Mouse (Mus musculus): ENCODE measurements around the gene Pdpn. TPM values are rescaled to one million over a fixed set of nuclear protein-coding genes. Genes with fewer than 3 reads are reported as not detected.

Pdpn gene
- total RNA-seq, 2 experiments from 2014 or later, result 12.5 to 16.1 TPM

DNA sequence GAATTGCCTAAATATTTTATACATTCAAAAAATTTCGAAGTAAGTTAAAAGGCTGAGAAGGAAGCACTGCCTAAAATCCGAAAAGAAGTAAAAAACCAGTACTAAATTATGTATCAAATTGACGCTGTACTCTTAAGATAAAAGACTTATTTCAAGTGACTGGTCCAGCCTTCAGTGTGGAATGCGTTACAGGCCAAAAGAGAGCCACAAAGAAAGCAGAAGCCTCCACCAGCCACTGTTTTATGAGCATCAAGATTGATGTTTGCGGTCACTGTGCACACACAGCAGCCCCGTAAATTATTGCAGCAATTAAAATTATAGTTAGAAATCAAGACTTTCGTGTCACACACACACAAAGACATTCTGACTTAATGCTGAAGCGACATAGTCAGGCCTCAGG, 43.8 kb downstream of the Pdpn start:
- intact Hi-C loops (cut with DNase I; ENCODE audit: low total_unique reads), result loop anchor here (5.0 kb wide), 1 partner anchor 127 kb away; no protein-coding TSS in a partner anchor

DNA sequence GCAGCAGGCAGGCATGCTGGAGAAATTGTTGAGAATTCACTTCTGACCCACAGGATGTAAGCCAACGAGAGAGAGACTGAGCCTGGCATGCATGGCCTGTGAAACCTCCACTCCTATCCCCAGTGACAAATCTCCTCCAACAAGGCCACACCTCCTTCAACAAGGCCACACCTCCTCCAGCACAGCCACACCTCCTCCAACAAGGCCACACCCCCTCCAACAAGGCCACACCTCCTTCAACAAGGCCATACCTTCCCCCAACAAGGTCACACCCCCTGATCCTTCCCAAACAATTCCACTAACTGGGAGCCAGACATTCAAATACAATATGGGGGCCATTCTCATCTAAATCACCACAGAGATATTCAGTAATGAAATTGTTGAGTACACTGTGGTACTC, 46.0 kb downstream of the Pdpn start:
- DNase-seq, result no peak
- intact Hi-C loops (cut with DNase I; ENCODE audit: low total_unique reads), result no loop called here

More for the DNA sequence above, 43.8 kb downstream of the Pdpn start:
- no peak for DNase-seq

DNA sequence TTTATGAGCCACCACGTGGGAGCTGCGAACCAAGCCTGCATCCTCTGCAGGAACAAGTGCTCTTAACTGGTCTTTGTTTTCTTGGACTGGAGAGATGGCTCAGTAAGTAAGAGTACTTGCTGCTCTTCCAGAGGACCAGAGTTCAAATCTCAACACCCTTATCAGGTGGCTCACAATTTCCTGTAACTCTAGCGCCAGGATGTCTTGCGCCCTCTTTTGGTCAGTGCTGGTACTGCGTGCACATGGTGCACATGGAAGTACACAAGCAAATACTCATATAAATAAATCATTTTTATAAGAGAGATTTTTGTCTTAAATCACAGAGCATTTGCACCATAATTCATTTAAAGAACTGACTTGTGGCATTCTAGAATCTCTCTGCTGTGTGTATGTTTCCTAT, 51.3 kb downstream of the Pdpn start:
- intact Hi-C loops (cut with DNase I; ENCODE audit: low total_unique reads), result no loop called here

DNA sequence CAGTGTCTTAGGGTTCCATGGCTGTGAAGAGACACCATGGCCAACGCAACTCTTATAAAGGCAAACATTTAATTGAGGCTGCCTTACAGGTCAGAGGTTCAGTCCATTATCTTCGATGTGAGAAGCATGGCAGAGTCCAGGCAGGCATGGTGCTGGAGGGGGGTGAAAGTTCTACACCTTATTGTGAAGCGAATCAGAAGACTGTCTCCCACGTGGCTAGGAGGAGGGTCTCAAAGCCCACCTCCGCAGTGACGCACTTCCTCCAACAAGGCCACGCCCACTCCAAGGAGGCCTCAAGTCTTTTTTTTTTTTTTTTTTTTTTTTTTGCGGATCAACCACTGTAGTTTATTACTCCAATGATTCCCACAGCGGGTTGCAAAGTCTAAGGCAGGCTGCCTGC, 58.1 kb downstream of the Pdpn start:
- DNase-seq, result no peak
- intact Hi-C loops (cut with DNase I; ENCODE audit: low total_unique reads), result no loop called here

More for the DNA sequence above, 51.3 kb downstream of the Pdpn start:
- DNase-seq, result no peak

DNA sequence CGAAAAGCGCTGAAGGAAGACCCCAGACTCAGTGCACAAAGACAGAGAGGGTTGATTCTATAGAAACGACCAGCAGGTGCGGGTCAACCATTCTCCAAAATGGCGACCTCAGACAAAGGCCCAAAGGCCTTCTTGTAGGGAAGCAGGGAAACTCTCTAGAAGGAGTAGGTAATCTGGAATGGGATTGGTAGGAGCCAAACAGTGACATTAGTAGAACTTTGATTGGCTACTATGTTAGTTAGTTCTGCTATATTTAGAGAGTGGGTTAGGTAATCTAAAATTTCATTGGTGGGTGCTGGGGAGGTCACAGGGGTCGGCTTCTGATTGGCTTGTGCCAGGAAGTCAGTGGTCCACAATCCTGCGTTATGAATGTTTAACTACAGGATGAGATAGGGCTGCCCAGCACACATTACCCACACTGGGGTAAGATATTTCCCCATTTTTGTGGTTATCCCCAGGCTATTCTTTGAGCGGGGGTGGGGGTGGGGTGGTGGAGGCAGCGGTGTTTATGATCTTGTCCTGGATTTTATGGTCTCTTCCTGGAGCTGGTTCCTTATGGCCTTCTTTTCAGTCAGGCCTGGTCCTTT, 59.7 kb downstream of the Pdpn start:
- intact Hi-C loops (cut with DNase I; ENCODE audit: low total_unique reads), result loop anchor here (2.0 to 5.0 kb wide), 2 partner anchors 127 to 211 kb away; no protein-coding TSS in a partner anchor
- no peak for DNase-seq

DNA sequence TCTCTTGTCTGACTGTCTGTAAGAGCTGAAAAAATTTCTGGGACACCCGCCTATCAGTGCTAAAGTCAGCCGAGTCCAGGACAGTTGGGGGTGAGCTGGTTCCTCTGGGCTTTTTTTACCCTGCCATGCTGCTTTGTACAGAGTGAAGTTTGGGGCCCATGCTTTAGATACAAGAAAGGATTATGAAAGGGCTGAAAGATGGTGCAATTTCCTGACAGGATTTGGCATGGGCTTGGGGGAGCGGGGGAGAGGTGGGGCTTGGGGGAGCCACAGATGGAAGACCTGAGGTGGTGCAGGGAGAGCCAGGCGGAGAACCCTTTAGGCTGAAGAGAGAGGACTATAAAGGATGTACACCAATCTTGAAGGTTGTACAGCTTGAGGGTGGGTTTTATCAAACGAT, 60.2 kb downstream of the Pdpn start:
- DNase-seq, result no peak
- intact Hi-C loops (cut with DNase I; ENCODE audit: low total_unique reads), result loop anchor here (2.0 to 5.0 kb wide), 2 partner anchors 127 to 210 kb away; no protein-coding TSS in a partner anchor

DNA sequence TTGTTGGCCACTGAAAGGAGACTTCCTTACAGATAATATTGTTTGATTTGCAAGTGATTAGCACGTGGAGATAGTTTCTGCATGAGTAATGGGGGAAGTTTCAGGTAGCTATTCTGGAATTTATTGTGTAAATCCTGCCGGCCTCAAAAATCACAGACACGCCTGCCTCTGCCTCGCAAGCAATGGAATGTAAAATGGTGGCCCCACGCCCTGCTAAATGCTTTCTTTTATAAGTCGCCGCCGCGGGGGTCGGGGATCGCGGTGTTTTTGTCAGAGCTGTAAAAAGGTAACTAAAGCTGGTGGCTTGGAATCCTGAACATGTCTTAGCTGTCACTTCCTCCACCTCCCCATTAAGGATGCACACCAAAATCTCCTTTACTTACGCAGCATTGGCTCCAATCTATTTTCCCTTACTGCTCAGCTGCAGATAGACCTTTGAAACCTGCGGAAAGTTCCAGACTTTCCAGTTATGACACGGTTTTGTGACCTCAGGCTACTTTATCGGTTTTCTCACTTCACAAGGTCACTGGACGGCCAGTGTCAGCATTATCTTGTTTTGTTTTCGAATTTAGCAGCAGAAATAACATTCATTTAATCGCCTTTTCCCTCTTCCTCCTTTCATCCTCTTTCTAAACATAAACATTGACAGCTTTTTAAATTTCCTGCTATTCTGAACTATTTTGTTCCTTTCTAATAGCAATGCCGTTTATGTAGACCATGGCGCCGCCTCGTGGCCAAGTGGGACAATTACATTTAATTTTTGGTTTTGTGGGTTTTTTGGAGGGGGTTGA, 60.9 kb downstream of the Pdpn start:
- peak; percentile 40 for DNase-seq
- intact Hi-C loops (cut with DNase I; ENCODE audit: low total_unique reads), result loop anchor here (2.0 to 5.0 kb wide), 2 partner anchors 126 to 210 kb away; no protein-coding TSS in a partner anchor

DNA sequence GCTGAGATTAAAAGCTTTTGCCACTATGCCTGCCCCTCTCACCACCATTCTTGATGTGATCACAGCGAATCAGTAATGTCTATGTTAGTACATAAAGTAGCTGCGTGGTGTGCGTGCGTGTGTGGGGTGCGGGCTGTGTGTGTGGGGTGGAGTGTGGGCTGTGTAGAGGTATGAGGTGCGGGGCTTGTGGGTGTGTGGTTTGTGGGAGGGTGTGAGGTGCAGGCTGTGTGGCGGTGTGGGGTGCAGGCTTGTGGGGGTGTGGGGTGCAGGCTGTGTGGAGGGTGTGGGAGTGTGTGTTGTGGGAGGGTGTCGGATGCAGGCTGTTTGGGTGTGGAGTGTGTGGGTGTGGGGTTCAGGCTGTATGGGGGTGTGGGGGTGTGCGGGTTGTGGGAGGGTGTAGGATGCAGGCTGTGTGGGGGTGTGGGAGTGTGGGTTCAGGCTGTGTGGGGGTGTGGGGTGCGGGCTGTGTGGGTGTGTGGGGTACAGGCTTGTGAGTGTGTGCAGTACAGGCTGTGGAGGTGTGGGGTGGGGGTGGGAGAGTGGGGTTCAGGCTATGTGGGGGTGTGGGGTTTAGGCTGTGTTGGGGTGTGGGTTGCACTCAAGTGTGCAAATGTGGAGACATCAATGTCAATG, 67.5 kb downstream of the Pdpn start:
- intact Hi-C loops (cut with DNase I; ENCODE audit: low total_unique reads), result no loop called here
- no peak for DNase-seq

DNA sequence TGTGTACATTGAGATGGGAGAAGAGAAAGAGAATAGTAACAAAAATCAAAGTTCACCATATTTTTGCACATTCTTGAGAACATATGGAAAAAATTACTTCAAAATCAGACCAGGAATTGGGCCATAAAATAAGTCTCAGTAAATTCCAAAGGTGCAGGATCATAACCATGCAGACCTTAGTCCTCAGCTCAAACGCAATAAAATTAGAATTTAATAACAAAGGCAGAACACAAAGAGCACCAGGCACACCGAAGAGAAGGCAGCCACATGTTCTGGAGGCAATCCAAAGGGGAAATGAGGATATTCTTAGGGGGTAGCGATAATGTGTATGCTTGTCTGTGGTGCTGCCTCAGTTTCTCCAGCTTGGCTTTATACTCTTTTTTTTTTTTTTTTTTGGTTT, 68.3 kb downstream of the Pdpn start:
- intact Hi-C loops (cut with DNase I; ENCODE audit: low total_unique reads), result no loop called here
- no peak for DNase-seq

DNA sequence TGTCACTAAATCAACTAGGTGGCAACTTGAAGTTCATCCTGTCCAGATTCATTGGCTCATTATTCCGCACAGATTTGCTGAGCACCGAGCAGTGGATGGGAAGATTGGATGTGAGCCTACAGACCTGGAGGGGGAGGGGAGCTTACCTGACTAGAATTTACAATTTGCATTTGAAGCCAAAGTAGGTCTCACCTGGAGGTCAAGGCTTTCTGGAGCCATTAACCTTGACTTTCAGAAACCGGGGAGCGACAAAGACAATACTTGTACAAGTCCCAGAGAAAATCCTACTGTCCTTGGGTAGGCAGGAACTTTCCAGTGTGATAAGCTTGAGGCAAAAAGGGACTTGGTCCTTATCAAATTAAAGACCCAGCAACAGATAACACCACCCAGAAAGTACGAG, 71.4 kb downstream of the Pdpn start:
- DNase-seq, result no peak
- intact Hi-C loops (cut with DNase I; ENCODE audit: low total_unique reads), result no loop called here

DNA sequence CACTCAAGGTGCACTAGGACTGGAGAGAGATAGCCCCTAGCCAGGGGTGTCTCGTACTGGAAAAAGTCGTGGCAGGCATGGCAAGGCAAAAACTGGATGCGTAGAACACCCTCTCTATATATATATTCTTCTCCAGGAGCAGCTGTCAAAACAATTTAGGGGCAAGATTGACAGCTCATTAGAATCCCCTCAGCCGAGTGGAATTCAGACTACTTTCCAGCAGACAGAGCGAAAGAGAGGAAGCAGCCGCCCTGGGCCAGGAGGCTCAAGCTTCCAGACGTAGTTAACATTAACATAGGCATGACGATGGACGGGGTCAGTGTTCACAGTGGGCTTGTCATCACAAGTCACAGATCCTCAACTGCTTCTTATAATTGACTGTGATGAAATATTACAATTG, 73.5 kb downstream of the Pdpn start:
- no peak for DNase-seq
- intact Hi-C loops (cut with DNase I; ENCODE audit: low total_unique reads), result no loop called here

DNA sequence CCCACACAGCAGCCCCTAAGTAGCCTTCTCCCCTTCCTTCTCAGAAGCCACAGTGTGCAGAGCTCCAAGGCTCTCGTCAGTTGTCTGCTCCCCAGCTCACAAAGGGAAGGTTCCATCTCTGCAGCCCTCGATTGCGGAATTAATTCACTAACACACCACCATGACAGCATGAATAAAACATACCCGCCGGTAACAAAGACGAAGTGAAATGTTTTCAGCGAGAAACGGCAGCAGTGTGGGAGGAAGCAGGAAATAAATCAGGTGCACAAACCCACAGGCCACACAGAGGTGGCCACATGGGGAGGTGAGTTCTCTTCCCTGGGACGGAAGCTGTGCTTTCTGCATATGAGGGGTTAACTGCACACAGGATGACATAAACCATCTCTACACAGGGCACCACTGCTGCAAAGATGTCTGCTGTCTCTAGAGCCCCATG, 80.0 kb downstream of the Pdpn start:
- no peak for DNase-seq
- intact Hi-C loops (cut with DNase I; ENCODE audit: low total_unique reads), result no loop called here

DNA sequence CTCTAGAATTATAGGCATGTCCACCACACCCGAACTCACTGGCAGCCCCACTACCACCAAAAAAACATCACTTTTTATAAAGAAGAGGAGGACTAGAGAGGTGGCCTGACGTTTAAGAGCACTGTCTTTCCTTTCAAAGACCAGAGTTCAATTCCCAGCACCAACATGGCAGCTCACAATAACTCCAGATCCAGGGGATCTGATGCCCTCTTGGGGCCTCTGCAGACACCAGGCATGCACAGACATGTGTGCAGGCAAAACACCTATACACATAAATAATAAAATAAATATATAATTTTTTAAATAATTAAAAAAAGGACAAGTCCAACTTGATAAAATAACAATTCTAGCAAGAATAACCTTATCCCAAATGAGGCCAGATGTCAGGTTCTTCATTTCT, 80.5 kb downstream of the Pdpn start:
- intact Hi-C loops (cut with DNase I; ENCODE audit: low total_unique reads), result no loop called here
- no peak for DNase-seq

Other genes starting within 250 kb of the Pdpn start
- 10 to 100 TPM; 18.7 to 19.8 TPM for gene Prdm2, start 86.6 kb downstream of the Pdpn start, total RNA-seq (2021)
- gene Lrrc38, start 50.2 kb upstream of the Pdpn start, total RNA-seq (2021), result 10 to 100 TPM; 21.0 to 22.1 TPM
- gene Pramel1, start 94.9 kb upstream of the Pdpn start, total RNA-seq (2021), result under 1 TPM in 1 of 2 experiments, not detected in 1; 0.18 TPM
- 1 to 10 TPM; 5.2 to 7.0 TPM for gene Pramef8, start 112.9 kb upstream of the Pdpn start, total RNA-seq (2021)
- not detected for gene Oog4, start 150.8 kb upstream of the Pdpn start, total RNA-seq (2021)
- not detected for gene Gm13043, start 211.8 kb upstream of the Pdpn start, total RNA-seq (2021)
- gene Gm13040, start 236.4 kb upstream of the Pdpn start, total RNA-seq (2021), result not detected